Mouse (Mus musculus) urinary bladder, postnatal 4 days (tissue): ENCODE data around the gene Olfr62.
A peak's percentile ranks its signal among the peaks of the same experiment; 100 is the strongest.

Experiments
- DNase-seq, 2 experiments: peaks; one replicate each; pipeline ENCODE4 v3.0.0; 2021 to 2022; ENCODE audit warnings: low spot score in 2 of 2

The Olfr62 gene

GRCm38 (mm10) chr4:118658652-118659051 is at the start of gene Olfr62:
Gene Olfr62, plus strand, starts transcription at chr4:118658952.
- DNase-seq, result no peak

- DNase-seq, result no peak
Observed at GRCm38 (mm10) chr4:118609836-118610235, 48.9 kb upstream of the Olfr62 start.

- peak in 1 of 2 experiments; percentile 73 for DNase-seq
Observed at GRCm38 (mm10) chr4:118612619-118613018, 46.1 kb upstream of the Olfr62 start.

GRCm38 (mm10) chr4:118615412-118615811 is 43.3 kb upstream of the Olfr62 start:
- DNase-seq, result no peak

GRCm38 (mm10) chr4:118620279-118620966 is 38.3 kb upstream of the Olfr62 start, which contains the start of the genes Cfap57 and Ebna1bp2:
Gene Cfap57, minus strand, starts transcription at chr4:118620777.
Gene Ebna1bp2, plus strand, starts transcription at chr4:118620799.
- DNase-seq, result peak; percentile 83 to 87

GRCm38 (mm10) chr4:118620967-118621320 is 37.8 kb upstream of the Olfr62 start:
- no peak for DNase-seq

GRCm38 (mm10) chr4:118621781-118622180 is 37.0 kb upstream of the Olfr62 start:
- no peak for DNase-seq

GRCm38 (mm10) chr4:118630261-118630660 is 28.5 kb upstream of the Olfr62 start:
- no peak for DNase-seq

- DNase-seq, result peak in 1 of 2 experiments; percentile 29
Observed at GRCm38 (mm10) chr4:118642346-118643190, 16.2 kb upstream of the Olfr62 start.

- peak; percentile 27 to 68 for DNase-seq
Observed at GRCm38 (mm10) chr4:118645234-118645633, 13.5 kb upstream of the Olfr62 start.

GRCm38 (mm10) chr4:118687086-118687485 is 28.3 kb downstream of the Olfr62 start:
- DNase-seq, result no peak

GRCm38 (mm10) chr4:118692412-118692973 is 33.7 kb downstream of the Olfr62 start, which contains the start of gene Olfr1342:
Gene Olfr1342, minus strand, starts transcription at chr4:118692756.
- no peak for DNase-seq

GRCm38 (mm10) chr4:118693812-118694211 is 35.1 kb downstream of the Olfr62 start:
- no peak for DNase-seq

GRCm38 (mm10) chr4:118703223-118703622 is 44.5 kb downstream of the Olfr62 start, which contains the start of gene Olfr1341:
Gene Olfr1341, plus strand, starts transcription at chr4:118703523.
- DNase-seq, result no peak

GRCm38 (mm10) chr4:118708086-118708485 is 49.3 kb downstream of the Olfr62 start:
- no peak for DNase-seq

- no peak for DNase-seq
Observed at GRCm38 (mm10) chr4:118711656-118712055, 52.9 kb downstream of the Olfr62 start.
